Comparison of ENCODE assay signal across 14 mouse cellular contexts in genomic region chr17:4196793-4197448, GRCm38 (mm10).
DNase-seq lines count a peak whose midpoint lies in the region; ATAC-seq and TF ChIP-seq lines count a peak whose summit lies in the region.
"Had no signal": no experiment of that assay in that cellular context is flagged by ENCODE, and none has a peak within 500 bp of the region (broad histone marks: within the 10 kb centered on the region; RNA-seq: fewer than 3 reads in every experiment).

No protein-coding gene starts in this region.

- H3K9ac ChIP-seq in limb, embryonic 12.5 days (replicated peaks), result no peak overlapping the region
- no peak overlapping the region for H3K9ac ChIP-seq in stomach, postnatal 0 days (ENCODE audit: low read length)
- H3K9ac ChIP-seq in hindbrain, postnatal 0 days (replicated peaks; ENCODE audit: low read length), result no peak overlapping the region
- H3K9ac ChIP-seq: liver, embryonic 14.5 days; neural tube, embryonic 13.5 days had no signal

- peak; percentile 59; the same call in 1 of the 2 replicates for ATAC-seq in limb, embryonic 12.5 days (ENCODE audit: insufficient number of reproducible peaks, insufficient read depth, low FRiP score, low TSS enrichment, low read depth)
- peak; percentile 94 for ATAC-seq in stomach, postnatal 0 days (ENCODE audit: low FRiP score, low TSS enrichment)
- ATAC-seq in hindbrain, postnatal 0 days, result no peak
- ATAC-seq: forebrain, embryonic 14.5 days; midbrain, embryonic 16.5 days had no signal

- 41% methylated on average over 8 of the region's 8 CpGs for whole genome bisulfite sequencing in limb, embryonic 12.5 days
- 76% methylated on average over 8 of the region's 8 CpGs for WGBS in limb, embryonic 10.5 days
- WGBS in kidney, adult 2 months, result 53% methylated on average over 8 of the region's 8 CpGs
- WGBS in lung, adult 2 months, result 54% methylated on average over 8 of the region's 8 CpGs
- WGBS in stomach, postnatal 0 days, result 56% methylated on average over 8 of the region's 8 CpGs
- 68% methylated on average over 8 of the region's 8 CpGs for whole genome bisulfite sequencing in hindbrain, postnatal 0 days

- no peak for TF ChIP-seq POLR2A in kidney, adult 2 months (IDR thresholded peaks at IDR 0.05; ENCODE audit: low read depth, low read length)
- no peak for TF ChIP-seq POLR2A in lung, adult 2 months (IDR thresholded peaks at IDR 0.05; ENCODE audit: borderline replicate concordance, extremely low read depth, low read depth, low read length)

- H3K4me2 ChIP-seq in limb, embryonic 12.5 days, result no peak overlapping the region
- H3K4me2 ChIP-seq in stomach, postnatal 0 days (replicated peaks; ENCODE audit: low read depth), result no peak overlapping the region
- no peak overlapping the region for H3K4me2 ChIP-seq in hindbrain, postnatal 0 days (ENCODE audit: low read depth, low read length)
- H3K4me2 ChIP-seq: neural tube, embryonic 13.5 days had no signal

- no peak overlapping the region for H3K4me3 ChIP-seq in limb, embryonic 12.5 days (replicated peaks)
- no peak overlapping the region for H3K4me3 ChIP-seq in limb, embryonic 10.5 days
- H3K4me3 ChIP-seq in kidney, adult 2 months (ENCODE audit: insufficient read depth, low read depth, low read length), result no peak overlapping the region
- H3K4me3 ChIP-seq in lung, adult 2 months (replicated peaks; ENCODE audit: extremely low read depth, low read depth, low read length), result no peak overlapping the region
- no peak overlapping the region for H3K4me3 ChIP-seq in stomach, postnatal 0 days (ENCODE audit: low read depth, low read length)
- H3K4me3 ChIP-seq in gastrocnemius, adult 2 months, result no peak overlapping the region
- H3K4me3 ChIP-seq in hindbrain, postnatal 0 days (ENCODE audit: low read length), result no peak overlapping the region
- H3K4me3 ChIP-seq: neural tube, embryonic 13.5 days had no signal

- H3K27ac ChIP-seq in limb, embryonic 12.5 days, result no peak overlapping the region
- H3K27ac ChIP-seq in limb, embryonic 10.5 days, result no peak overlapping the region
- H3K27ac ChIP-seq in kidney, adult 2 months (ENCODE audit: insufficient read depth, low read depth, low read length), result no peak overlapping the region; the same call in 1 of the 2 replicates
- no peak overlapping the region for H3K27ac ChIP-seq in stomach, postnatal 0 days (replicated peaks)
- H3K27ac ChIP-seq in gastrocnemius, adult 2 months, result no peak overlapping the region
- no peak overlapping the region for H3K27ac ChIP-seq in hindbrain, postnatal 0 days
- H3K27ac ChIP-seq: liver, embryonic 14.5 days; neural tube, embryonic 13.5 days had no signal

- no peak for DNase-seq in limb, embryonic 10.5 days (ENCODE audit: low spot score)
- peak; percentile 63 for DNase-seq in kidney, adult 2 months
- peak; percentile 19 for DNase-seq in lung, adult 2 months
- peak; percentile 49 for DNase-seq in stomach, postnatal 0 days (ENCODE audit: low spot score)
- DNase-seq in gastrocnemius, adult 2 months, result no peak
- no peak for DNase-seq in heart, postnatal 25 days (ENCODE audit: low spot score)
- no peak for DNase-seq in hindbrain, postnatal 0 days (ENCODE audit: low spot score)
- DNase-seq: cerebellum, adult 8-10 months; gastrocnemius, postnatal 25 days had no signal

- TF ChIP-seq CTCF in kidney, adult 2 months (conservative IDR thresholded peaks at IDR 0.05; ENCODE audit: insufficient read depth, insufficient read length, low read depth, low read length), result no peak
- TF ChIP-seq CTCF in lung, adult 2 months (IDR thresholded peaks at IDR 0.05; ENCODE audit: insufficient read depth, low read length), result no peak
- no peak for TF ChIP-seq CTCF in stomach, postnatal 0 days (IDR thresholded peaks at IDR 0.05; ENCODE audit: low read depth)
- TF ChIP-seq CTCF in gastrocnemius, adult 2 months (IDR thresholded peaks at IDR 0.05), result no peak
- no peak for TF ChIP-seq CTCF in hindbrain, postnatal 0 days (IDR thresholded peaks at IDR 0.05; ENCODE audit: low read depth)

- no peaks in the 10 kb centered on the region for H3K36me3 ChIP-seq in limb, embryonic 12.5 days
- no peaks in the 10 kb centered on the region for H3K36me3 ChIP-seq in limb, embryonic 10.5 days
- no peaks in the 10 kb centered on the region for H3K36me3 ChIP-seq in kidney, adult 2 months (ENCODE audit: control insufficient read depth, insufficient read depth, low read length)
- H3K36me3 ChIP-seq in stomach, postnatal 0 days (ENCODE audit: control insufficient read depth, insufficient read depth, low read length), result no peaks in the 10 kb centered on the region
- H3K36me3 ChIP-seq in hindbrain, postnatal 0 days (ENCODE audit: insufficient read depth, low read length), result no peaks in the 10 kb centered on the region
- H3K36me3 ChIP-seq: neural tube, embryonic 13.5 days had no signal

- intact Hi-C loops in gastrocnemius, adult 2 months (cut with DNase I), result no loop called here
- intact Hi-C loops in heart, postnatal 25 days (cut with DNase I), result loop anchor here (10.0 kb wide), 1 partner anchor 538 kb away; no protein-coding TSS in a partner anchor

- no peak for TF ChIP-seq EP300 in stomach, postnatal 0 days (optimal IDR thresholded peaks at IDR 0.05)

- H3K27me3 ChIP-seq in limb, embryonic 12.5 days, result no peaks in the 10 kb centered on the region
- H3K27me3 ChIP-seq in limb, embryonic 10.5 days (ENCODE audit: low read depth, poor library complexity, severe bottlenecking), result no peaks in the 10 kb centered on the region
- H3K27me3 ChIP-seq in kidney, adult 2 months (replicated peaks; ENCODE audit: control insufficient read depth, insufficient read depth, low read length), result no peaks in the 10 kb centered on the region
- no peaks in the 10 kb centered on the region for H3K27me3 ChIP-seq in stomach, postnatal 0 days (ENCODE audit: control insufficient read depth, insufficient read depth, low read length)
- H3K27me3 ChIP-seq in hindbrain, postnatal 0 days (ENCODE audit: insufficient read depth, low read length), result no peaks in the 10 kb centered on the region
- H3K27me3 ChIP-seq: neural tube, embryonic 13.5 days had no signal

- H3K9me3 ChIP-seq in limb, embryonic 12.5 days, result no peaks in the 10 kb centered on the region
- H3K9me3 ChIP-seq in limb, embryonic 10.5 days (replicated peaks), result no peaks in the 10 kb centered on the region
- H3K9me3 ChIP-seq in stomach, postnatal 0 days (ENCODE audit: control insufficient read depth, low read length), result no peaks in the 10 kb centered on the region
- no peaks in the 10 kb centered on the region for H3K9me3 ChIP-seq in hindbrain, postnatal 0 days (ENCODE audit: low read length)
- H3K9me3 ChIP-seq: neural tube, embryonic 13.5 days had no signal

- H3K4me1 ChIP-seq in limb, embryonic 12.5 days (replicated peaks), result peaks cover 11% of the 10 kb centered on the region
- peaks cover 6% of the 10 kb centered on the region; the same call in 1 of the 2 replicates for H3K4me1 ChIP-seq in limb, embryonic 10.5 days
- no peaks in the 10 kb centered on the region for H3K4me1 ChIP-seq in kidney, adult 2 months (ENCODE audit: control insufficient read depth, insufficient read depth, low read length)
- 0 out of 2 replicates have a peak, but pooled peaks cover 2% of the 10 kb centered on the region for H3K4me1 ChIP-seq in lung, adult 2 months (ENCODE audit: control insufficient read depth, insufficient read depth, low read length)
- H3K4me1 ChIP-seq in stomach, postnatal 0 days (replicated peaks; ENCODE audit: control insufficient read depth, insufficient read depth), result no peaks in the 10 kb centered on the region
- no peaks in the 10 kb centered on the region for H3K4me1 ChIP-seq in hindbrain, postnatal 0 days (ENCODE audit: insufficient read depth, low read length)
- H3K4me1 ChIP-seq: neural tube, embryonic 13.5 days had no signal

Comparison
In these comparisons a context has a peak if more than half of its experiments do, and no peak if none do; other contexts are left out.
1. DNase-seq: peak in kidney, adult 2 months (single experiment), lung, adult 2 months (single experiment) and stomach, postnatal 0 days (single experiment); none in limb, embryonic 10.5 days (single experiment), gastrocnemius, adult 2 months (single experiment), heart, postnatal 25 days (single experiment) and hindbrain, postnatal 0 days (single experiment).